ENCODE assay signal across 11 mouse cellular contexts in genomic region chr2:22589382-22590205, GRCm38 (mm10). TPM values are rescaled to one million over a fixed set of nuclear protein-coding genes. Genes with fewer than 3 reads are reported as not detected.
DNase-seq lines count a peak whose midpoint lies in the region; ATAC-seq and TF ChIP-seq lines count a peak whose summit lies in the region.
"Not testable (repeated sequence)": the region's sequence is repeated elsewhere in the genome, so short reads cannot be mapped to it uniquely, and the experiment has no call there.
"Had no signal": no experiment of that assay in that cellular context is flagged by ENCODE, and none has a peak within 500 bp of the region (broad histone marks: within the 10 kb centered on the region; RNA-seq: fewer than 3 reads in every experiment).

No protein-coding gene starts in this region.

- 80% methylated on average over 17 of the region's 17 CpGs for WGBS in heart, embryonic 12.5 days
- 88% methylated on average over 16 of the region's 17 CpGs for WGBS in hindbrain, embryonic 16.5 days
- WGBS in limb, embryonic 12.5 days, result 89% methylated on average over 16 of the region's 17 CpGs
- WGBS in lung, embryonic 15.5 days, result 83% methylated on average over 16 of the region's 17 CpGs
- 89% methylated on average over 16 of the region's 17 CpGs for WGBS in midbrain, postnatal 0 days

- H3K4me1 ChIP-seq in heart, embryonic 12.5 days (replicated peaks); hindbrain, embryonic 16.5 days (ENCODE audit: control insufficient read depth, insufficient read depth, low read depth, low read length); limb, embryonic 12.5 days (replicated peaks); lung, embryonic 15.5 days; midbrain, postnatal 0 days (ENCODE audit: insufficient read depth, low read length): not testable (repeated sequence)

- H3K4me2 ChIP-seq in heart, embryonic 12.5 days; hindbrain, embryonic 16.5 days (ENCODE audit: low read length); limb, embryonic 12.5 days; lung, embryonic 15.5 days; midbrain, postnatal 0 days (ENCODE audit: low read depth, low read length, poor library complexity, severe bottlenecking): not testable (repeated sequence)

- DNase-seq in NIH3T3 (ENCODE audit: low read depth), result peak; percentile 13
- DNase-seq in midbrain, postnatal 0 days (ENCODE audit: low spot score), result not testable (repeated sequence)

- not testable (repeated sequence) for TF ChIP-seq CTCF in midbrain, postnatal 0 days (IDR thresholded peaks at IDR 0.05)

- H3K27ac ChIP-seq in heart, embryonic 12.5 days (ENCODE audit: poor library complexity, severe bottlenecking); hindbrain, embryonic 16.5 days (ENCODE audit: low read depth, low read length); limb, embryonic 12.5 days; lung, embryonic 15.5 days; midbrain, postnatal 0 days (ENCODE audit: low read depth, low read length): not testable (repeated sequence)

- peak; percentile 68 for ATAC-seq in erythroid progenitor cell, adult 5-6 weeks (replicated peaks; ENCODE audit: low FRiP score, poor library complexity, severe bottlenecking)
- ATAC-seq in heart, embryonic 12.5 days (ENCODE audit: insufficient number of reproducible peaks, low FRiP score), result peak; percentile 91
- peak; percentile 93 for ATAC-seq in hindbrain, embryonic 16.5 days
- peak; percentile 94 for ATAC-seq in limb, embryonic 12.5 days (ENCODE audit: insufficient number of reproducible peaks, insufficient read depth, low FRiP score, low TSS enrichment, low read depth)
- ATAC-seq in lung, embryonic 15.5 days (ENCODE audit: borderline replicate concordance, extremely low read depth, low FRiP score, low TSS enrichment), result peak; percentile 90
- peak; percentile 91 for ATAC-seq in midbrain, postnatal 0 days (ENCODE audit: low FRiP score)

- not testable (repeated sequence) for H3K9me3 ChIP-seq in heart, embryonic 12.5 days (replicated peaks); hindbrain, embryonic 16.5 days (ENCODE audit: control insufficient read depth, low read length); limb, embryonic 12.5 days; lung, embryonic 15.5 days; midbrain, postnatal 0 days (ENCODE audit: low read length)

- H3K9ac ChIP-seq in heart, embryonic 12.5 days; hindbrain, embryonic 16.5 days (ENCODE audit: low read depth, low read length); limb, embryonic 12.5 days (replicated peaks); lung, embryonic 15.5 days; midbrain, postnatal 0 days (replicated peaks; ENCODE audit: low read length, poor library complexity, severe bottlenecking): not testable (repeated sequence)

- not testable (repeated sequence) for H3K4me3 ChIP-seq in heart, embryonic 12.5 days; hindbrain, embryonic 16.5 days (ENCODE audit: low read length); limb, embryonic 12.5 days (replicated peaks); lung, embryonic 15.5 days; midbrain, postnatal 0 days (ENCODE audit: low read depth, low read length)

- H3K36me3 ChIP-seq in heart, embryonic 12.5 days; hindbrain, embryonic 16.5 days (ENCODE audit: control insufficient read depth, insufficient read depth, low read length); limb, embryonic 12.5 days; lung, embryonic 15.5 days; midbrain, postnatal 0 days (ENCODE audit: insufficient read depth, low read length): not testable (repeated sequence)

- not testable (repeated sequence) for H3K27me3 ChIP-seq in heart, embryonic 12.5 days (replicated peaks); hindbrain, embryonic 16.5 days (replicated peaks; ENCODE audit: control insufficient read depth, insufficient read depth, low read length); limb, embryonic 12.5 days; lung, embryonic 15.5 days; midbrain, postnatal 0 days (ENCODE audit: insufficient read depth, low read length)

RNA-seq across cellular contexts. Expression of gene Gad2, which starts 32.4 kb away (rescaled TPM):
- total RNA-seq in erythroid progenitor cell, adult 5-6 weeks (2015; ENCODE audit: low replicate concordance), result not detected in 2 replicates
- total RNA-seq in erythroid progenitor cell, adult 5-6 weeks (2017; ENCODE audit: low replicate concordance), result 0.51 TPM in 1 of 2 replicates, not detected in the other
- polyA plus RNA-seq in heart, embryonic 12.5 days (2016; fragmentation: Nextera tagmentation; extraction: Ambion mirVana), result 0.17 and 0.42 TPM in 2 replicates
- 41.1 and 42.3 TPM in 2 replicates for polyA plus RNA-seq in hindbrain, embryonic 16.5 days (2015; fragmentation: Nextera tagmentation; extraction: Ambion mirVana)
- 0.04 and 0.29 TPM in 2 replicates for polyA plus RNA-seq in limb, embryonic 12.5 days (2016; fragmentation: Nextera tagmentation; extraction: Ambion mirVana)
- 0.19 and 0.56 TPM in 2 replicates for polyA plus RNA-seq in lung, embryonic 15.5 days (2015; fragmentation: Nextera tagmentation; extraction: Ambion mirVana)
- total RNA-seq in midbrain, postnatal 0 days (2014; rRNA removed), result 49.4 and 77.6 TPM in 2 replicates
- polyA plus RNA-seq in midbrain, postnatal 0 days (2015; fragmentation: Nextera tagmentation; extraction: Ambion mirVana), result 43.2 and 52.6 TPM in 2 replicates
- total RNA-seq: adrenal gland, postnatal 14 days; gastrocnemius, postnatal 14 days; heart, postnatal 14 days had no signal
- polyA plus RNA-seq: macrophage had no signal

Comparison
In these comparisons a context has a peak if more than half of its experiments do, and no peak if none do; other contexts are left out.
1. RNA of gene Gad2, which starts 32.4 kb away (polyA plus RNA-seq): 43.2 to 52.6 TPM in midbrain, postnatal 0 days and 41.1 to 42.3 TPM in hindbrain, embryonic 16.5 days; 0.19 to 0.56 TPM in lung, embryonic 15.5 days, 0.17 to 0.42 TPM in heart, embryonic 12.5 days and 0.04 to 0.29 TPM in limb, embryonic 12.5 days; every median in the first group is over 10 times any median in the second.
2. Peak in every context shown above with its lines, with median percentiles within 50 percentile points of each other: ATAC-seq.